Mouse (Mus musculus) neural tube, postnatal 0 days (tissue): Measurements from ENCODE around the gene Edc3. TPM values are rescaled to one million over a fixed set of nuclear protein-coding genes. Genes with fewer than 3 reads are reported as not detected.

Source experiments
- polyA plus RNA-seq: library from polyadenylated mRNA; unstranded; fragments of >200 nt; fragmentation: Nextera tagmentation; extraction: Ambion mirVana; gene quantifications from 2 replicates; pipeline ENCODE4 v1.2.1, GENCODE M21; 2015

Edc3 gene
- polyA plus RNA-seq, result 20.3 and 23.6 TPM in 2 replicates

DNA sequence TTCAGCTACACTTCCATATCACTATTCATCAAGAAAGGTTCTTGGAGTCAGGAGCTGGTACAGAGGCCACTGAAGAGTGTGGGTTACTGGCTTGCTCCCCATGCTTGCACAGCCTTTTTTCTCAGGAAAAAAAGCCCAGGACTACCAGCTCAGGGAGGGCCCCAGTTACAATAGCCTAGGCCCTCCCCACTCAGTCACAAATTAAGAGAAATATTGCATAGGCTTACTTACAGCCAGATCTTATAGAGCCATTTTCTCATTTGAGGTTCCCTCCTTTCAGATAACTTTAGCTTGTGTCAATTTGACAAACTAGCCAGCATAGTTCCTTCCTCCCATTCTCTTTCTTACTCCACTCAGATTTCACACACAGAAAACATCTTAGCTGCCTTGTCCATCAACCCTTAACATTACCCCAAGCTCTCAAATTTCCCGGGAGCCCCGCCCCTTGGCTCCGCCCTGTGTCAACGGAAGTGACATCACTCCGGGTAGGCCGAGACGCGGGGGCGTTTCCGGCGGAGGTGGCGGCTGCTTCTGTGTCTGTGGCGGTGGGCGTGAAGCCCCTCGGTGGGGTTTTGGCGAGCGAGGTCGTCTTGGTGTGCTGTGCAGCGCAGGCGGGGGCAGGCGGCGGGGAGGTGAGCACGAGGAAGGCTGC, at the start of gene Edc3:
TSS of gene Edc3 (plus strand) at position 473 of the 652 bp plus-strand sequence.

GRCm38 (mm10) chr9:57683520-57683919, 24.8 kb upstream of the Edc3 start, which contains the start of gene Cyp1a2:
TSS of gene Cyp1a2 (minus strand) at chr9:57683703.

DNA sequence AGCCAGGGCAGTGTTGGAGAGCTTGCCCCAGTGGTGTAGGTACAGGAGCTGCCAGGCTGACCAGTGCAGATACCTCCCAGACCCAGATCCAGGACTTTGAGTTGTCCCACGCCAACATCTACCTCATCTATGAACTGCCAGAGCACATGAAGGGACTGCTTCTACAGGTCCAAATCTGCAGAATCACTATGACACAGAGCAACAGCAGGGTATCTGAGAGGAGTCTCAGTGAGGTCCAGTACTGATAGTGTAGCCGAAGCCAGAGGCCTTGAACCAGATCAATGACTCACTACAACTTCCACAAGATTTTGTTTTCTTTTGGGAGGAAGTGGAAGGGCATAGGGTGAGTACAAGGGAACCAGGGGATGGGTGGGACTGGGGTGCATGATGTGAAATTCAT, 20.6 kb upstream of the Edc3 start, which contains the start of gene Cyp1a1:
TSS of gene Cyp1a1 (plus strand) at position 178 of the 400 bp plus-strand sequence.

DNA sequence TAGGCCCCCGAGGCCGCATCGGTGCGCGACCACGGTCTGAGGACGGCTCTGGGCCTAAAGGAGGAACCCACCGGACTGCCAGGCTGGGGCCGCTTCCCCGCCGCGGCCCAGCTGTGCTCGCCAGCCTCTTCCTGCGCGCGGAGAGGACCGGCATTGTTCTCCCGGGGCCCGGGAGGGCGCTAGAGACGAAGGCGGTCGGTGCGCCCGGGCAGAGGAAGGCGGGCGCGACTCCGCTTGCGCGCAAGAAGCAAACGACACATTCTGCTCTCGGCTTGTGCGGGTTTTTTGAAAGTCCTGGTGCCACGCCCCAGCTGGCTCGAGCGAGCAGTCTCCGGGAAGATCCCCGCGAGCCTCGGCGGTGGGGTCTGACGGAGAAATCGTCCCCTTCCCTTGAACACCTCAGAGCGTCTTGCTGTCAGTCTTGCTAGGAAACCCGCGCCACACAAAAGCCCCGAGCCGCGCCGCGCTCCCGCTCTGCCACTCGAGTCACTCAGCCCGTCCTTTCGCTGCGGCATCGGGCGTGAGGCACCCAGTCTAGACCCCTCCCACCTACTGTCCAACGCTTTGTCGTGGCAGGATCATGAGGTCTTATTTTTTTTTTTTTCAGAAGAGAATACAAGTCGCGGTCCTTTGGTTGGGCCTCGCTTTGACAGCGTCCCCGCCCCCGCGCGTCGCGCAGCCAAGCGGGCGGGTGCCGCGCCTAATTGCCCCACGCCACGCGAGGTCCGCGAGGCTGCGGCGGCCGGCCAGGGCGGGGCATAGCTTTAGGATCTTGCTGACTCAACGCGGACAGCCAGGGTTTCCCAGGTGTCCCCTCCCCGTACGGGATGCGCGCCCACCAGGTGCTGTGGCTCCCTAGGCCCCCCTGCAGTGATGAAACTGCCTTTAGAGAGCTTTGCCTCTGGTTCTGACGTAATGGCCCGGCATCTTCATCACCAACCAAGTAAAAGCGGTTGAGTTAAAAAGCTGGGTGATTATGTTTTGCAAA, 57.3 kb downstream of the Edc3 start, which contains the start of gene Clk3:
TSS of gene Clk3 (minus strand) at position 497 of the 988 bp plus-strand sequence.

Other genes starting within 250 kb of the Edc3 start
- gene Scamp5, start 240.5 kb upstream of the Edc3 start, polyA plus RNA-seq, result 100 and 108 TPM in 2 replicates
- 22.8 and 26.6 TPM in 2 replicates for gene Rpp25, start 204.5 kb upstream of the Edc3 start, polyA plus RNA-seq
- gene Cox5a, start 187.3 kb upstream of the Edc3 start, polyA plus RNA-seq, result 1,289 and 1,490 TPM in 2 replicates
- 24.1 and 24.6 TPM in 2 replicates for gene Fam219b, start 171.0 kb upstream of the Edc3 start, polyA plus RNA-seq
- gene Mpi, start 155.8 kb upstream of the Edc3 start, polyA plus RNA-seq, result 71.2 and 77.8 TPM in 2 replicates
- 47.7 and 49.0 TPM in 2 replicates for gene Scamp2, start 147.6 kb upstream of the Edc3 start, polyA plus RNA-seq
- 20.2 and 24.8 TPM in 2 replicates for gene Ulk3, start 119.1 kb upstream of the Edc3 start, polyA plus RNA-seq
- gene Cplx3, start 102.3 kb upstream of the Edc3 start, polyA plus RNA-seq, result 0.59 and 0.94 TPM in 2 replicates
- not detected in 2 replicates for gene Lman1l, start 87.8 kb upstream of the Edc3 start, polyA plus RNA-seq
- 43.9 and 50.5 TPM in 2 replicates for gene Csk, start 54.9 kb upstream of the Edc3 start, polyA plus RNA-seq
- gene Cyp1a2, start 24.8 kb upstream of the Edc3 start, polyA plus RNA-seq, result not detected in 2 replicates
- 0.14 and 0.21 TPM in 2 replicates for gene Cyp1a1, start 20.6 kb upstream of the Edc3 start, polyA plus RNA-seq
- 47.6 and 52.7 TPM in 2 replicates for gene Clk3, start 57.3 kb downstream of the Edc3 start, polyA plus RNA-seq
- gene Arid3b, start 128.3 kb downstream of the Edc3 start, polyA plus RNA-seq, result 4.0 and 4.1 TPM in 2 replicates
- 157 and 158 TPM in 2 replicates for gene Ubl7, start 202.4 kb downstream of the Edc3 start, polyA plus RNA-seq
- 4.5 and 4.8 TPM in 2 replicates for gene Sema7a, start 231.6 kb downstream of the Edc3 start, polyA plus RNA-seq